Mouse (Mus musculus) right cerebral cortex, adult 2 months (tissue): ENCODE results near the gene Tmbim6.
"Not testable (repeated sequence)": the region's sequence is repeated elsewhere in the genome, so short reads cannot be mapped to it uniquely, and the experiment has no call there.

Source experiments
- DNase-seq, 2 experiments: peaks; one replicate each; pipeline ENCODE4 v3.0.0; 2021 to 2022; ENCODE audit warnings: low spot score in 2 of 2

Gene Tmbim6

DNA sequence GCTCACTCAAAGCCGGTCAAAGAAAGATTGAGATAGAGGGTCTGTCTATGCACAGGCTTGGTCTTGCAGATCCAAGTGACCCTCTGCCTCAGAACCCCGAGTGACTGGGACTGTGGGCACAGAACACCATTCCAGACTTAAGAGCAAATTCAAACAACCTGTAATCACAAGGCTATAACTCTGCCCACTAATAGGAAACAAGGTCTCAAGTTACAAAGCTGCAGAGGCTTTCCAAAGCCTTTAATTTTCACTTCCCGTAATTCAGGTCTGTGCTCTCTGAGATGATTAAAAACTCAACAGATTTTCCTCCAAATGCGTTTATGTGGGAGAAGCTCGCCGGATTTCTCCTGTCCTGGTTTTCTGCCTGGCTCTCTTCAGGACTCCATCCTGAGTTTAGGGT, 8.6 kb upstream of the Tmbim6 start:
- no peak for DNase-seq

DNA sequence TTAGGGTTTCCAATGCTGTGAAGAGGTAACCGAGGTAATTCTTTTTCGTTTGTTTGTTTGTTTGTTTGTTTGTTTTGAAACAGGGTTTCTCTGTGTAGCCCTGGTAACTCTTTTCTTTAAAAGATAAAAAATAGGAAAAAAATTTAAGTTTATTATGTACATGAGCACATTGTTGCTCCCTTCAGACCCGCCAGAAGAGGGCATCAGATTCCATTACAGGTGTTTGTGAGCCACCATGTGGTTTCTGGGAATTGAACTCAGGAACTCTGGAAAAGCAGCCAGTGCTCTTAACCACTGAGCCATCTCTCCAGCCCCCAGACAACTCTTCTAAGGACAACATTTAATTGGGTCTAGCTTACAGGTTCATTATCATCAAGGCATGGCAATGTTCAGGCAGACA, 6.6 kb upstream of the Tmbim6 start:
- not testable (repeated sequence) for DNase-seq

DNA sequence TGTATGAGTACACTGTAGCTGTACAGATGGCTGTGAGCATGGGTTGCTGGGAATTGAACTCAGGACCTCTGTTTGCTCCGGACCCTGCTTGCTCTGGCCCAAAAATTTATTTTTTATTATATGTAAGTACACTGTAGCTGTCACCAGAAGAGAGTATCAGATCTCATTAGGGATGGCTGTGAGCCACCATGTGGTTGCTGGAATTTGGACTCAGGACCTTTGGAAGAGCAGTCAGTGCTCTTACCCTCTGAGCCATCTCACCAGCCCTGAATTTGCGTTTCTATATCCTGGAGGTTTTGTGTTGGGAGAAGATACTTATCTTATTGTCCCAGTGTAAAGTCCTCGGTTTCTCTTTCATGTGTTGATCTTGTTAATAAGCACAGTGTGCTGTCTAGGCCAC, 5.9 kb upstream of the Tmbim6 start:
- no peak for DNase-seq

DNA sequence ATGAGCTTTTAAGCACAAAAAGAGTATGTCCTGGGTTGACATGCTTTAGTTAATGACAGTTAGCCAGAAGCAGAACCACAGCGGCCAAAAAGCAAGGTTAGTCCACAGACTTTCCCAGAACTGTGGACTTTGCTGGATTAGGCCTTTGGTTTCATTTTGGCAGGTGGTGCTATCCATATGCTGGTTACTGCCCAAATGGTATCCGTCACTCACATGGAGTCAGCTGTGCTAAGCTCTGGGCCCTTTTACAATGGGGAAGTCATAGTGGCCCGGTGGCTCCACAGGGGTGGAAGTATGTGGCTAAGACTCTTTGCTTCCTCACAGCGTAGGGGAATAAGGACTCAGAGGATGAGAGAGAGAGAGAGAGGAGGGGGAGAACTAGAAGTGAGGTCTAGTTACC, 4.7 kb upstream of the Tmbim6 start:
- no peak for DNase-seq

DNA sequence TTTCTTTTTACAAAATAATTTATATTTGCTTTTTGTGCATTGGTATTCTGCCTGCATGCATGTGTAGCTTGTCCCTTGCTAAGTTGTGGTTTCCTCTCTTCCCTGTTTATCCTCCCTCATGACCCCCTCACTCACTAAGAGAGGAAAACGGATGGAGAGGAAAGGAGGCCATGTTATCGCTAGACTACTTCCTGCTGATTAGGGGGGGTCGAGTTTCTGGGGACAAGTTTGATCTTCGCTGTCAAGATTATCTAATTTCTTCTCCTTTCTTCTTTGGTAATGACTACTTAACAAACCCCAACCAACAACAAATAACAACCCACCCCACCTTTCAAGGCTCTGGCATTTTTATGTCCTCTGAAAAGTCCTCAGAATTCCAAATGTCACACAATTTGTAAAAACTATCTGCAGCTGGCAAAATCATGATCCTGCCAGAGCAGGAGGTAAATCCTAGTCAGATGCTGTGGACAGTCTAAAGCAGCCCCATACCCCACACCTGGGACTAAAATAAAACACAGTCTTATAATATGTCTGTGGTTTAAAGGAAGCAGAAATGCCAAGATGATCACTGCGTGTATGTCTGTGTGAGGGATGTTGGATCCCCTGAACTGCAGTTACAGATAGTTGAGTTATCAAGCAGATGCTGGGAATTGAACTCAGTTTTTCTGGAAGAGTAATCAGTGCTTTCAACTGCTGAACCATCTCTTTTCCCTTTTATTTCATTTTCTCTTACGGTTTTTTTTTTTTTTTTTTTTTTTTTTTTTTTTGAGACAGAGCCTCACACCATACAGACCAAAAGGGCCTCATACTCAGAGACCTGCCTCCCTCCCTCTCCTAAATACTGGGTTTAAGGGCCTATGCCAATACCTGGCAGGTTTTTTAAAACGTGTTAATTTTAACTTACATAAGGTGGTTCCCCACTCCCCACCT, 1.9 kb upstream of the Tmbim6 start:
- DNase-seq: no peak

DNA sequence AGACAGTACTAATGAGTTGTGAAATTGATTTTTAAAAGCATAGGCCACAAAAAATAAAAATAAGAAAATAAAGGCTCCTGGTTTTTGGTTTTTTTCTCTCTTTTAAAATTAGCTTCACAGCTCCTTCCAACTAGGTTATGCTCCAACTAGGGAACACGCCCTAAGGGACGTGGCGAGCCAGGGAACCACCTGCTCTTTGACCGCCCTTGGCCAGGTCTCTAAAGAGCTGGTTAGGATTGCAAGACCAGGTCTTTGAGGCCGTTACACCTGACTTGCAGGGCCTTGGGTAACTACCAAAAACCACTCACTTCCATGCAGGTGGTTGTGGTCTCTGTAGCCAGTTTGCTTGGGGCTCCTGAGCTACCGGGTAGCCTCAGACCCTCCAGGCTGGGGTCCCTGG, 707 bp upstream of the Tmbim6 start:
- DNase-seq: no peak

DNA sequence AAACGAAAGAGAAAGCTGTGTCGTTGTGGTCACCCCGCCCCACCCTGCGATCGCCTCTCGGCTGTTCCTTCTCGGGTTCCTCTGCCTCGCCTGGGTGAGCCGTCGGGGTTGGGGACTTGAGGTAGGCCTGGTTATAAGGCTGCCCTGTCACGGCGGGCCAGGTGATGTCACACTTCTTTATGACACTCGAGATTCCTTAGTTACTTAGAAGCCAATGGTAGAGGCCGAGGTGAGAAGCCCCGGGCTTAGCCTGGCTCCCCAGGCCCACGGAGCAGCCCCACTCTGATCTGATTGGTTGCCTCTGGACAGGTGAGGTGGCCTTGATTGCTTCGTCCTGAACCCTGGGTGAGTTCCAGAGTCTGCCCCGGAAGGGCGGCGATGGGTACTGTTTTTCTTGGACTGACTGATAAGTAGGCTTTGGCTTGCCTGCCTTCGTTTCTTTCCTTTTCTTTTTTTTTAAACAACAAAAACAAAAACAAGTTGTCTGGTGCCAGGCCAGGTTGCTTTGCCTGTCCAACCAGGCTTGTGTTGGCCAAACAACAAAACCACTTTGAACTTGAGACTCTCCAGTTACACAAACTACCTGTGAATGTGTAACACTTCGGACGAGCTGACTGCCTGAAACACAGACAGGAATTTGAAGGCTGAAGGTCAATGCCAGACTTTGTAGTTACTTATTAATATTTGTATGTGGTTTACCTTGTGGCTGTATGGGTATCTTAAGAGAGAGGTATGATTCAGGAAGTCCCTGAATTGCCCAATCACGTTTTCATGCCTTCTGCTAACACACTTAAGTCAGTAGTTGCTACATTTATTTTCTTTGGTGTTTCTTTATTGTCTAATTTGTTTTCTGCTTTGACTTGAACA, 937 bp downstream of the Tmbim6 start:
- no peak for DNase-seq

DNA sequence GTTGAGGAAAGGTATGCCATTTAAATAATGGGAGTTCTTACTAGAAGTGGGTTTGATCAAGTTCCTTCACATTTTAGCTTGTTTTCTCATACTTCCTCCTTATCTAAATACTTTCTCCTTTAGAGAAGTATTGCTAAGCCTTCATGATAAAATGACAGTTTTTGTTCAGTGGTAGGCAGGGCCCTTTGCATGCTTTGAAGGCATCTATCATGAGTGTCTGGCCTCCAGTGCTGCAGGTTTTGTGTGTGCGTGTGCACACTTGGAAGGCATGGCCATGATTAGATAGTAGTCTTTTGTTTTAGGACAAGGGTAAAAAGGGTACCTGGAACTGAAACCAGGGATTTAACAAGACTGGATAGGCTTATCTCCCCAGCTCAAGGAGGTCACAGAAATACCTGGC, 3.8 kb downstream of the Tmbim6 start:
- no peak for DNase-seq

DNA sequence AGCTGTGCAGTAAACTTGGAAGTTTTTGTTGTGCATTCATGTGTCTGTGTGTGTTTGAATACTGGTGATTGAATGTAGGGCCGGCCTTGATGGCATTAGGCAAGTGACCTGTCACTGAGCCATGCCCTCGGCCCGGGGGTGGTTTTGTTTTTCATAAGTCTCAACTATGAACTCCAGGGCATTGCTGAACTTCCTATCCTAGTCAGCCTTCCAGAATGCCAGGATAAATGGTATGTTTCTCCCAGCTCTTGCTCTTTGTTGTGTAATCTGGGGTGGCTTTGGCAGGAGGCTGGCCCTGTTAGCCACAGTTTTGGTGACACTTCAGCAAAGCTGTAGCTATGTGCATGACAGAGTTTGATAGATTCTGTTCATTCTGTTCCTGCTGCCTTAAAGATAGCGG, 4.2 kb downstream of the Tmbim6 start:
- no peak for DNase-seq

DNA sequence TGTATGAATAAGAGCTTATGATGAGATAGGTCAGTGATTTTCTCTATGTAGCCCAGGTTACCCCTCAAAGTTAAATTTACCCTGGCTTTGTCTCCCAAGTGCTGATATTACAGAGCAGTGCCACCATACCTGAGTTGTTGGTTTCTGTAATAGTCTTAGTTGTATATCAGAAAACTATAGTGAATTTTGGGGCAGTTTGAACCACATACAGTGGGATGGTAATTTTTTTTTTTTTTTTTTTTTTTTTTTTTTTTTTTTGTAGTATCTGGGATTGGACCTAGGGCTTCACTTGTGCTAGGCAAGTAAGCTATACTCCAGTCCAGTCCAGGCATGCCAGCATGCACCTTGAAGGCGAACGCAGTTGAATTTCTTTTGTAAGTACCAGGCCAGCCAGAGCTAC, 4.9 kb downstream of the Tmbim6 start:
- no peak for DNase-seq

DNA sequence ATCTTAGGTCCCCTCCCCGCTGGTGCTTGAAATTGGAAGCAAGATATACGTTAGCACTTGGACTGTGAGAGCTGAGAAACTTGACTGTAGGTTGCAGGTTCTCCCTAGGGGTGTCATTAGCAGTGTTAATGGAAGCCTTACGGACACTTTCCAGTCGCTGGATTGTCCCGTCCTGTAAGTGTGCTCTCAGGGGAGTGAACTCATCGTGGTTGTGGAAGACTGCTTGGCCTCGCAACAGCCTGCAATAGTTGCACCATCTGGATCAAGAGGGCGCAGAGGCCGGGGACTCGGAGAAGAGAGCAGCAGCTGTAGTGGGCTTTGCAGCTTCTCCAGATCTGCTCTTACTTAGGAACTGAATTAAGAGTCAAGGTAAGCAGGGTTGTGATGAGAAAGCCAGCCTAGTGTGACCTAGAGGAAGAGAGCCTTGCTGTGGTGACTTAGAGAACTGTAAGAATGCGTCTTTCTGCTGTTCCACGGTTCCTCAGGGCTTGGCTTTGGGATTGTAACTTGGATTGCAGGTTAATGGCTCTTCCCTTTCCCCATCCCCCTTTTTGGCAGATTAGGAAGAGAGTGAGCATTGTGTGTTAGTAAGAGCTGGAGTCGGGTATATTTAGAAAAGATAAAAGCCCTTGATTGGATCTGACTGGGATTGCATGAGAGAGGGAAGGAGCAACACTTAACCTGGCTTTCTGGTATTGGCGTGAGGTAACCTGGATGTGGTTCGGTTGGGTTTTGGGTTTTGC, 7.0 kb downstream of the Tmbim6 start:
- DNase-seq: no peak

DNA sequence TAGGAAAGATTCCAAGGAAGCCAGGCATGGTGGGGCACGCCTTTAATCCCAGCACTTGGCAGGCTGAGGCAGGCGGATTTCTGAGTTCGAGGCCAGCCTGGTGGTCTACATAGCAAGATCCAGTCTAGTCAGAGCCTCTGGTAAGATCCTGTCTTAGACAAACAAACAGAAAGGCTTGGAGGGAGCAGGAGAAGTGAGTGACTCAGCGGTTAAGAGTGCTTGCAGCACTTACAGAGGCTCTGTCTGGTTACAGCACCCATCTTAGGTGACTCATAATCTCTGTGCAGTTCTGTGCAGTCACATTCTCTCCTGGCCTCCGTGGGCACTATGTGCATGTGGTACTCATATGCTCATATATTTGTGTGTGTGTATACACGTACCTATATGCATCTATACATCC, 7.9 kb downstream of the Tmbim6 start:
- no peak for DNase-seq

DNA sequence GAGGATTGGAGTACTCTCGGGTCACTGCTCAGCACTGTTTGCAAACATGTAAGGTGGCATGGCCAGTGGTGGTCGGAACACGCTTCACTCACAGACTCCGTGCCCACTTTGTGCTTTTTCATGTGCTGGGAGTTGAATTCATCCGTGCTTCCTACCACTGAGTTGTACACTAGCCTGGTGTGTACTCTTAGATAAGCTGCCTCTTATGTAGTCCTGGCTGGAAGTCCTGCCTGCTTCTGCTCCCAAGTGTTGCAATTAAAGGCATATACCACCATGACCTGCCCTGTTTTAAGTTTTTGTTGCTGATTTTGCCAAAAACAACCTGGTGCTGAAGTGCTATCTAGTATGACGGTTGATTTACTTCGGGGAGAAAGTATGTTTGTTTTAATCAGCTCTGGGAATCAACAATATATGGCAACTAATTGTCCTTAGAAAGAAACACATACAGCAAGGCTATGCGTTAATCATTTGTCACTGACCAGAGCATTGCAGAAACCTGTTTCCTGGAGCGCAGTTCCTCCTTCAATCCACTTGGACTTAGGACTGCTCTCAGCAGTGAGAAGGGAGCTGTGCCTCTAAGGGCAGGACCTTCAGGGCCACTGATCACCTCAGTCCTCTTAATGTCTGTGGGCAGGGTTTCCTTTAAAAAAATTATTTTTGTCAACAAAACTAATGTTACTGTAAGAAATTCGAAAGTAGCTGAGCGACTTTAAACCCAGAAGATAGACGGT, 10.6 kb downstream of the Tmbim6 start:
- no peak for DNase-seq

DNA sequence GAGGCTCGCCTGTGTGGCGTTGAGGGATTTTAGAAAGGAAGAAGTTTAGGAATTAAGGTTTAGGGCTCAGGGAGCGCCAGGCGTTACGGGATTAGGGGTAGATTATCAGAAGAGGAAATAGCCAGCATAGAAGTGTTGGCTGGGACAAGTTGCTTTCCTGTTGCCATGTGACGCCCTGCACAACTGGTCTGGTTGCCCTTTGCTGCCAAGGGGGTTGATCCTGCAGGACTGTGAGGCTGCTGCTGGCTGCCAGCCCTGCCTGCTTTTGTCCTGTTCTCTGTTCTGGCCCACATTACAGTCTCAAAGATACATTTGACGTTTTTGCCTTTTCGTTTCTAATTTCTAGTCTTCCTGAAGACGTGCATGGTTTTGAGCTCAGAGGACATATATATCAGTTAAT, 12.5 kb downstream of the Tmbim6 start:
- no peak for DNase-seq

DNA sequence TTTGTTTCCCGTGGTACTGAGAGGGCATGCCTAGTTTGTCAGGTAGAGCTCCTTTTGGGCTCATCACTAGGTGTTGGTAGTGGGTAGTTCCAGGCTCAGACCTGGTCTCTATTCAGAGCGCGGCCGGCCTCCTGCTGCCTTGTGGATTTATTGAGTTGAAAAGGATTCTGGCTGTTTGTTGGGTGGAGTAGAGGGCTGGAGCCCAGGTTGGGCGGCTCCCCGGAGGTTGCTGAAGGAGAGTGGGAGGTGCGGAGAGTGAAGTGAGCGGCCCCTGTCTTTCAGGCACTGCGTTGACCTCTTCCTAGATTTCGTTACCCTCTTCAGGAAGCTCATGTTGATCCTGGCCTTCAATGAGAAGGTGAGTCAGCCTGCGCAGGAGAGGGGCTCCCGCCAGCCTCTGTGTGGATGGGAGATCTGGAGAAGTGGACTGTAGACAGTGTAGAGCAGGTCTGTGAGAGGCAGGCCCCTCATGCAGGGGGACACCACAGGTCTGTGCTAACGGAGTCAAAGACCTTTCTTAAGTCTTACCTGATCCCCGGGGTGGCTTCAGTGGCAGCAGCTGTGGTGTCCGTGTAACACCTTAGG, 14.4 kb downstream of the Tmbim6 start:
- no peak for DNase-seq

DNA sequence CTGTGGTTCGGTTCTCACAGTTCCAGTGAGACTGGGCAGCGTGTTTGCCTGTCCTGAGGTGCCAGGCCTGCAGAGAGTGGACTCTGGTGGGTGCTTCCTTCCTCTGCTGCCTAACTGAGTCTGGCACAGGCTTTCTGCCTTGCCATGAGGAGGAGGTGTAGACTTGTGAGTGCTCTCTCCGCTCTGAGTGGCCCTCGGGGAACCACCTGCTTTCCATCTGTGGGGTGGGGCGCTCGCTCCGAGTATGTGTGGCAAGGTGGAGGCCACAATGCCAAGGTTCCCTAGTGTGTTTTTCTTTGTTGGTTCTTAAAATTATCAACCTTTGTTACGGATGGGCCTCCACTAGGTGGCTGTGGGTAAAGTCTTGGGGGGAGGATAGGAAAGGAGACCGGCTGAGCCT, 16.2 kb downstream of the Tmbim6 start:
- DNase-seq: no peak

DNA sequence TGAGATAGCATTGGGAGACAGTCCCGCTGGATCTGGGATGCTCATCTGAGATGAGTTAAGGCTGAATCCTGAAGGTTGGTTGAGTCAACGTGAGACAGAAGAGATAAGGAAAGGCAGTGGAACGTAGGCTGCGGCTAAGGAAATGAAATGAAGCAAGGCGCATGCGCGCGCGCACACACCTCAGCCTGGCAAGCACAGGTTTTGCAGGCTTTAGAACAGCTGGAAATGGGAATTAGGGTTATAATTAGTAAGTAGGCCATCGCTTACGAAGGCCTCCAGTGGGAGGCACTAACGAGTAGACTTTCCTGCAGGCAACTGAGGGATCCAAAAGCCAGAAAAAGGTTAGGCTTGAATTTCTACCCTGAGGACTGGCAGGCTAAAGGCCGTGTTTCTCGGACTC, 19.1 kb downstream of the Tmbim6 start:
- peak; percentile 35 to 44 for DNase-seq

DNA sequence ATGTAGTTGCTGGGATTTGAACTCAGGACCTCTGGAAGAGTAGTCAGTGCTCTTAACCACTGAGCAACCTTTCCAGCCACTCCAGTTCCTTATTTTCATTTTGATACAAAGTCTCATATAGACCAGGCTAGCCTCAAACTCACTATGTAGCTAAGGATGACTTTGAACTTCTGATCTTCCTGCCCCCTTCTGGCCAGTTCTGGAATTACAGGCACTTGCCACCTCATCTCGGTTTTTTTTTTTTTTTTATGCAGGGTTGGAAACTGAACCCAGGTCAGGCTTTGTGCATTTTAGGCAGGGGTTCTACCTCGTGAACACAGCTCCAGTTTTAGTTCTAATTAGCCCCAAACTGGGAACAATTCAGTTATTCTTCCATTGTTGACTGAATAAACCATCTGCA, 23.1 kb downstream of the Tmbim6 start:
- DNase-seq: peak; percentile 51 to 57

DNA sequence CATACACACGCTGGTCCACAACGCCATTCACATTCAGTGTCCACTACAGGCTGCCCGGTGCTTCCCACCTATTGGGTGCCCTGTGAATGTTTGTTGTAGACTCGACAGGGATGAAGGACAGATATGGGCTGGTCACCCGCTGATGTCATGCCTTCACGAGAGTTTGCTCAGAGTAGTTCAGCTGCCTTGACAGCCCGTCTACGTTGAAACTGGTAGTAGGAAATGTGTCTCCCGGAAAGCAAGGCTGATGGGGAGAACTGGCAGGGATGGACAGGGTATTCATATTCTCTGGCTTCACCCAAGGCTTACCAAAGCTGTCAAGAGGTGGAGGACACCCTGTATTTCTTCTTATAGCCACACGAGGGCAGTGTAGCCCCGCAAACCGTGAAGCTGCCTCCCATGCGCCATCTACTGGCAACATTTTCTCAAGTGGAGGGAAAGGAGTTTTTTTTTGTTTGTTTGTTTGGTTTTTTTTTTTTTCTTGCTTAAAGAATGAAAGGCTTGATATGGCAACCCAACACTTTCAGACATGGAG, 23.7 kb downstream of the Tmbim6 start:
- DNase-seq: peak; percentile 82 to 87

DNA sequence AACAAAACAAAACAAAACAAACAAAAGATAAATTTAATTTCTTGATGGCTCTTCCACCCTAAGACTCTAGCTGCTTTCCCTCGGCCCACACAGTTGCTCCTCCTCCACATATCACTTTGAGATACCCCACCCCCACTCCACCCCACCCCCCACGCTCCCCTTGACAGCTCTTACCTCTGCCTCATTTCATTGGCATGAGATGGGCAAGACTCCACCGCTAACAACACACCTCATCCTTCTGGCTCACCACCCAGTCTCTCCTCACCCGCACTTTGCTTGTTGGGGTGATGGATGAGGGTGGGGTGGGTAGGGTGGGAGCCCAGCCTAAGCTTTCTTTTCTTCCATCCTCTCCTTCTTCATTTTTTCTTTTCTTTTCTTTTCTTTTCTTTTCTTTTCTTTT, 24.3 kb downstream of the Tmbim6 start:
- DNase-seq: no peak
